In genomic region chr4:21758860-21759259, GRCm38 (mm10) we compare ENCODE assay signal across 1 mouse cellular context.
TF ChIP-seq lines count a peak whose summit lies in the region.

No protein-coding gene starts in this region.

TF ChIP-seq in MEL, 35 proteins besides CTCF, POLR2A, EP300 and RAD21:
- no peak for TF ChIP-seq CHD2 (IDR thresholded peaks at IDR 0.05; ENCODE audit: low read length)
- TF ChIP-seq SMC3 (IDR thresholded peaks at IDR 0.05; ENCODE audit: low read depth, low read length) = peak; percentile 43
- no peak for TF ChIP-seq POLR2AphosphoS5 (IDR thresholded peaks at IDR 0.05; ENCODE audit: borderline replicate concordance, low read depth, low read length)
